Mouse (Mus musculus) hindbrain, postnatal 0 days (tissue): ENCODE results near the gene Clic1. TPM values are rescaled to one million over a fixed set of nuclear protein-coding genes. Genes with fewer than 3 reads are reported as not detected.
A peak's percentile ranks its signal among the peaks of the same experiment; 100 is the strongest.

Experiments used
- ATAC-seq: fragments of 200-750 bp; cut with Nextera tagmentation; 2 replicates; pipeline ENCODE4 v1.8.0; 2017; ENCODE audit warnings: mild to moderate bottlenecking, moderate TSS enrichment, moderate library complexity
- DNase-seq: peaks from one replicate; pipeline ENCODE4 v3.0.0-alpha.2; 2015; ENCODE audit warnings: low spot score
- H3K27ac ChIP-seq: fragments of 300-500 bp; sonication (generic); 2 replicates; pipeline ENCODE4 v1.5.1; 2014; ENCODE audit warnings: mild to moderate bottlenecking
- H3K27me3 ChIP-seq: fragments of 300-500 bp; sonication (generic); 2 replicates; pipeline ENCODE4 v1.6.1; 2014; ENCODE audit warnings: low read length, mixed read lengths; ENCODE audit not compliant: insufficient read depth
- H3K36me3 ChIP-seq: fragments of 300-500 bp; sonication (generic); 2 replicates; pipeline ENCODE4 v1.6.1; 2014; ENCODE audit warnings: low read length, mixed read lengths; ENCODE audit not compliant: insufficient read depth
- H3K4me1 ChIP-seq: fragments of 300-500 bp; sonication (generic); 2 replicates; pipeline ENCODE4 v1.6.1; 2014; ENCODE audit warnings: antibody characterized with exemption, low read length, mixed read lengths; ENCODE audit not compliant: insufficient read depth
- H3K4me2 ChIP-seq: fragments of 300-500 bp; sonication (generic); 2 replicates; pipeline ENCODE4 v1.6.1; 2014; ENCODE audit warnings: low read depth, mild to moderate bottlenecking, low read length, moderate library complexity, mixed read lengths
- H3K4me3 ChIP-seq: fragments of 300-500 bp; sonication (generic); 2 replicates; pipeline ENCODE4 v1.5.1; 2014; ENCODE audit warnings: low read length
- H3K9ac ChIP-seq: fragments of 300-500 bp; sonication (generic); replicated peaks from 2 replicates; pipeline ENCODE4 v1.6.1; 2014; ENCODE audit warnings: mild to moderate bottlenecking, low read length, moderate library complexity, mixed read lengths
- H3K9me3 ChIP-seq: fragments of 300-500 bp; sonication (generic); 2 replicates; pipeline ENCODE4 v1.6.1; 2016; ENCODE audit warnings: low read length, mixed read lengths
- CTCF ChIP-seq: IDR thresholded peaks from 2 replicates; pipeline ENCODE4 v1.5.1; 2016; ENCODE audit warnings: antibody characterized with exemption, control low read depth, low read depth
- WGBS: fragments of 180-500 bp; shearing (Covaris S2); extraction: QIAGEN DNeasy Blood & Tissue Kit; methylation state at CpG from one replicate; pipeline ENCODE4 v1.1.7; 2014; 5-methylcytosine and 5-hydroxymethylcytosine counted together
- polyA plus RNA-seq: library from polyadenylated mRNA; unstranded; fragments of >200 nt; fragmentation: Nextera tagmentation; extraction: Ambion mirVana; gene quantifications from 2 replicates; pipeline ENCODE4 v1.2.1, GENCODE M21; 2015
- total RNA-seq: library from RNA; depleted of rRNA; stranded (reverse); fragments of >200 nt; gene quantifications from 2 replicates; pipeline ENCODE4 v1.2.3, GENCODE M21; 2014

The Clic1 gene
- total and polyA plus RNA-seq, 2 experiments from 2014 or later = 59.5 to 81.9 TPM

- ATAC-seq = no peak
- Histone ChIP-seq H3K9me3 (no peaks in the 10 kb centered on the region), H3K4me1 (0 out of 2 replicates have a peak, but pooled peaks cover 4% of the 10 kb centered on the region), H3K36me3 (no peaks in the 10 kb centered on the region), H3K27ac (no peak overlapping the region), H3K4me2 (peak overlapping the region; percentile 74; the same call in 1 of the 2 replicates), H3K27me3 (no peaks in the 10 kb centered on the region), H3K9ac (no peak overlapping the region; the same call in 1 of the 2 replicates), H3K4me3 (no peak overlapping the region)
- TF ChIP-seq CTCF = no peak
- 87% methylated on average over 7 of the region's 7 CpGs for WGBS
- no peak for DNase-seq
Measured at GRCm38 (mm10) chr17:35044904-35045806, 4.6 kb upstream of the Clic1 start.

DNA sequence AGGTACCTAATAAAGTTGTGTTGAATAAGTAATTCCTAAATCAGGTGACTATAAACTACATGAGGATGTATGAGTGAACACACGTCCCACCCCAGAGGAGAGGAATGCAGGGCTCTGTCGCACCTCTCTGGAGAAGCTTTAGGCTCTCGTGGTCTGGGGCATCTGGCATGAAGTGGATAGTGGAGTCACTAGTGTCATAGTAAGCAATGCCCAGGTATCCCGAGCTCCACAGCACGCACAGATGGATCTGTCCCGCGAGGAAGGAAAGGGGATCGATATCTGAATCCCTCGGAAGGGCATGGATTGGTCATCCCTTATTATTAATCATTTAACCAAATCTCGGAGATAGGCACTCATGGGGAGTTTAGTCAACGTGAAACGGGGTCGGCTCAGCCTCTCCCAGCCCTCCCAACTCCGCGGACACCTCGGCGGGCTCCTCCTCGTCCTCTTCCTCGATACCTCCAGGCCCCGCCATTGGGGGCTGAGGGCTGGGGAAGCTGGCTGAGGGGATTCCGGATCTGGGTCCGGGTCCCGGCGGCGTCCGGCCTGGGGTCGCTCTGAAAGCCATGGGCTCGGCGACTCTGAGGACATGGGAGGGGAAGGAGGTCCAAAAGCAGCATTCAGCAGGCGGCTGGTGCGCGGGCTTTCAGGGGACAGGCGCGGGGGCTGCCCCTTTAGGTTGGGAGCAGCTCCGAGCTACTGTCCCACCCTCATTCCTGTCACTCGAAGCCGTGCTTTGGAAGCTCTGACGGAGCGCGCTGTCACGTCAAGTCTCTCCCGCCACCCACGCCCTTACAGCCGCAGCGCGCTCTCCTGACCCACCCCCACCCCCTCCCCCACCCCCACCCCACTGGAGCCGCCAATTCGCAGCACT, 3.7 kb upstream of the Clic1 start:
- peak overlapping the region; percentile 74 for H3K4me2 ChIP-seq
- DNase-seq (no peak), ATAC-seq (peak; percentile 81; the same call in 1 of the 2 replicates)
- no peaks in the 10 kb centered on the region for H3K27me3 ChIP-seq
- H3K36me3 ChIP-seq = no peaks in the 10 kb centered on the region
- peak overlapping the region; percentile 53 for H3K4me3 ChIP-seq
- 0 out of 2 replicates have a peak, but pooled peaks cover 4% of the 10 kb centered on the region for H3K4me1 ChIP-seq
- WGBS = 7% methylated on average over 41 of the region's 48 CpGs
- TF ChIP-seq CTCF = no peak
- peak overlapping the region; percentile 51; the same call in 1 of the 2 replicates for H3K27ac ChIP-seq
- H3K9ac ChIP-seq = peak overlapping the region; percentile 67
- no peaks in the 10 kb centered on the region for H3K9me3 ChIP-seq

- ATAC-seq = peak; percentile 99
- peak; percentile 99 for DNase-seq
Measured at GRCm38 (mm10) chr17:35046681-35047455, 2.9 kb upstream of the Clic1 start, which contains the start of gene Msh5. Msh5 (minus strand) TSS chr17:35046745.

GRCm38 (mm10) chr17:35047688-35048087, 2.1 kb upstream of the Clic1 start:
- 0 out of 2 replicates have a peak, but pooled peaks cover 4% of the 10 kb centered on the region for H3K4me1 ChIP-seq
- ATAC-seq (no peak), DNase-seq (no peak)
- H3K36me3 ChIP-seq = no peaks in the 10 kb centered on the region
- peak overlapping the region; percentile 64; the same call in 1 of the 2 replicates for H3K27ac ChIP-seq
- no peaks in the 10 kb centered on the region for H3K27me3 ChIP-seq
- 58% methylated on average over 1 of the region's 1 CpGs for WGBS
- H3K9ac ChIP-seq = no peak overlapping the region
- TF ChIP-seq CTCF = no peak
- H3K4me2 ChIP-seq = no peak overlapping the region
- no peak overlapping the region for H3K4me3 ChIP-seq
- H3K9me3 ChIP-seq = no peaks in the 10 kb centered on the region

More at GRCm38 (mm10) chr17:35046681-35047455, 2.9 kb upstream of the Clic1 start, which contains the start of gene Msh5:
- Histone ChIP-seq H3K4me3 (peak within 1 kb of the TSS; percentile 53), H3K4me1 (0 out of 2 replicates have a peak, but pooled peaks cover 4% of the 10 kb centered on the region), H3K9me3 (no peaks in the 10 kb centered on the region), H3K27me3 (no peaks in the 10 kb centered on the region), H3K27ac (peak within 1 kb of the TSS; percentile 51), H3K9ac (peak within 1 kb of the TSS; percentile 67), H3K4me2 (peak within 1 kb of the TSS; percentile 74), H3K36me3 (no peaks in the 10 kb centered on the region)
- WGBS = 3% methylated on average over 32 of the region's 33 CpGs
- no peak for TF ChIP-seq CTCF

DNA sequence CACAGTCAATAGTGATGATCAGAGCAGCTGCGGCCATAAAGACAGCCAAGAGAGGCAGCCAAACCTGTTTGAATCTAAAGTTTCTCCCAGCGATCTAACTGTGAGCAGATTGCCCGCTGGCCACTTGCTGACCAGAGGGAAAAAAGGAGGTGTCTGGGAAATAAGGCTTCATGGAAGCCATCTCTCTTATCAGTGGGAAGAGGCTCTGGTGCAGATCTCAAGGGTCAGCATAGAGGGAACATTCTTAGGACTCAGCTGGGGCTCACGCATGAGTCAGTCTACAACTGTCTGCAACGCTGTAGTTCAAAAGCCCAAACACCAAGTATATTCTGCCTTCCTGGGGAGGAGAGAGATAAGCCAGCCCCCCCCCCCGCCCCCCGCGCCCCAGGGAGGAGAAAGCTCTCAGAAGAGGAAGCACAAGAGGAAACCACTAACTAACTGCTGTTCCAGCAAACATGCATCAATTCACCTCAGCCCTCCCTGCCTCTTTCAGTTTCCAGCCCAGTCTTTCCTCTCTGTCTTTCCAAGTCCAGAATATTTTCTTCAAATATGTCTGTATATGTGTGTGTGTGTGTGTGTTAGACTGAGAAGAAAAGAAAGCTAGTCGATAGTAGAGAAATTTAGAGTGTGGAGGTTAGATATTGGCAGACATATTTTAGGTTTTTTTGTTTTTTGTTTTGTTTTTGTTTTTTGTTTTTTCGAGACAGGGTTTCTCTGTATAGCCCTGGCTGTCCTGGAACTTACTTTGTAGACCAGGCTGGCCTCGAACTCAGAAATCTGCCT, 1.4 kb upstream of the Clic1 start:
- H3K4me1 ChIP-seq = 0 out of 2 replicates have a peak, but pooled peaks cover 4% of the 10 kb centered on the region
- WGBS = 36% methylated on average over 10 of the region's 11 CpGs
- DNase-seq = no peak
- H3K27me3 ChIP-seq = no peaks in the 10 kb centered on the region
- H3K9me3 ChIP-seq = no peaks in the 10 kb centered on the region
- no peak for TF ChIP-seq CTCF
- H3K27ac ChIP-seq = peak overlapping the region; percentile 64; the same call in 1 of the 2 replicates
- H3K9ac ChIP-seq = no peak overlapping the region
- no peak for ATAC-seq
- no peak overlapping the region for H3K4me3 ChIP-seq
- no peaks in the 10 kb centered on the region for H3K36me3 ChIP-seq
- no peak overlapping the region for H3K4me2 ChIP-seq
